Mouse (Mus musculus): ENCODE results near the gene Cenpb.
A peak's percentile ranks its signal among the peaks of the same experiment; 100 is the strongest.

- TF ChIP-seq TAL1 (IDR thresholded peaks at IDR 0.05; ENCODE audit: low read length) (peak; percentile 90), GATA1 (IDR thresholded peaks at IDR 0.05; ENCODE audit: low read length) (peak; percentile 96)
Measured at GRCm38 (mm10) chr2:131213773-131214172, 33.9 kb upstream of the Cenpb start.
